Mouse (Mus musculus) MEL (cell line): ENCODE data around the gene Fbln5.
A peak's percentile ranks its signal among the peaks of the same experiment; 100 is the strongest.

Source experiments
- CTCF ChIP-seq, 3 experiments: IDR thresholded peaks in 2 of 3; conservative IDR thresholded peaks in 1 of 3; 2 replicates each; pipeline ENCODE4 v1.5.1; 2011 to 2012; ENCODE audit warnings: low read length in 3 of 3, low read depth in 2 of 3, mild to moderate bottlenecking in 2 of 3, improper control_type of control experiment in 1 of 3, inconsistent platforms in 1 of 3, mixed read lengths in 1 of 3, moderate library complexity in 1 of 3; ENCODE audit not compliant: control insufficient read depth in 1 of 3, insufficient read depth in 1 of 3, poor library complexity in 1 of 3, severe bottlenecking in 1 of 3
- MAX ChIP-seq: IDR thresholded peaks from 2 replicates; pipeline ENCODE4 v1.6.1; 2011; ENCODE audit warnings: low read length, improper control_type of control experiment
- MAZ ChIP-seq: IDR thresholded peaks from 2 replicates; pipeline ENCODE4 v1.6.1; 2012; ENCODE audit warnings: low read depth, mild to moderate bottlenecking, inconsistent platforms, low read length, improper control_type of control experiment
- ZC3H11A ChIP-seq: IDR thresholded peaks from 2 replicates; pipeline ENCODE4 v1.6.1; 2012; ENCODE audit warnings: low read depth, mild to moderate bottlenecking, inconsistent platforms, low read length, improper control_type of control experiment
- ZNF384 ChIP-seq: IDR thresholded peaks from 2 replicates; pipeline ENCODE4 v1.6.1; 2012; ENCODE audit warnings: low read depth, mild to moderate bottlenecking, inconsistent platforms, low read length, improper control_type of control experiment

DNA sequence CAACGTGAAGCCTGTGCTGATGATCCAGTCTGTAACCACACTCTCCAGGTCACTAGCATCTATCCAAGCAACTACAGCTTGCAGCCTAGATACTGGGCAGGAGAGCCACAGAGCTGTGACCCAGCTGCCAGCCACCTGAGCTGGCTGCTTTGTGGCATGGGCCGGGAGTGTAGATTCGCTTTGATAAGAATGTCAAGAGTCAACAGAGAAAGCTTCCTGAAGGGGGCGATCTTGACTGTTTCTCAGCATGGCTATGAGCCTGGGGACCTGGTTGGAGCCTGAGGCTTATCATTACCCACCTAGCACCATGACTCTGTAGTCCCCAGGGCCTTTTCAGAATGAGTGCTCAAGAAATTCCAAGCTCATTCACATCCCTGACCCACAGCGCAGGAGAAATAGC lies 2.0 kb downstream of the Fbln5 start:
- no peak for TF ChIP-seq MAZ
- TF ChIP-seq MAX: no peak
- TF ChIP-seq CTCF (IDR thresholded peaks at IDR 0.05 in 2 of 3, conservative IDR thresholded peaks at IDR 0.05 in 1 of 3; ENCODE audit: control insufficient read depth in 1 of 3, insufficient read depth in 1 of 3, low read depth in 2 of 3, low read length in 3 of 3, poor library complexity in 1 of 3, severe bottlenecking in 1 of 3): peak; percentile 37 to 58 (median 42); a peak in 5 of 6 replicates
- TF ChIP-seq ZC3H11A: peak; percentile 35
- TF ChIP-seq ZNF384: no peak
